Mouse (Mus musculus) layer of hippocampus, adult 9-11 months (tissue): ENCODE data around the gene Serpina3i.

Source experiments
- DNase-seq: peaks from one replicate; pipeline ENCODE4 v3.0.0; 2022

The Serpina3i gene

DNA sequence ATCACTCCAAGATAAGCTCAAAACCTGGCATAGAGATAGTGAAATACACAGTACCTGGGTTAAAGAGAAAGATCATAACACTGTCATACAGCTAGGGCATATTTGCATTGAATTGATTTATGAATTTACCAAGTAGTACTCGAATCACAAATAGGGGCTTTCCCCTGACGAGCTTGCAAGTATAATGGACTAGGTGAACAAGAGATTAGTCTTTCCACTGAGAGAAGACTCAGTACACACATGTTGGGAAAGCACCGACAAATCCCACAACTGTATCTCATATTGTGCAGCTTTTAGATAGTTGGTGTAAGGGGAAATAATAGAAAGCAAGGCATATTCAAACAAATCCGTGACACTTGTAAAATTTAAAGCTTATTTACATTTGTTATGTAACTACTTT lies 43.1 kb downstream of the Serpina3i start:
- no peak for DNase-seq

DNA sequence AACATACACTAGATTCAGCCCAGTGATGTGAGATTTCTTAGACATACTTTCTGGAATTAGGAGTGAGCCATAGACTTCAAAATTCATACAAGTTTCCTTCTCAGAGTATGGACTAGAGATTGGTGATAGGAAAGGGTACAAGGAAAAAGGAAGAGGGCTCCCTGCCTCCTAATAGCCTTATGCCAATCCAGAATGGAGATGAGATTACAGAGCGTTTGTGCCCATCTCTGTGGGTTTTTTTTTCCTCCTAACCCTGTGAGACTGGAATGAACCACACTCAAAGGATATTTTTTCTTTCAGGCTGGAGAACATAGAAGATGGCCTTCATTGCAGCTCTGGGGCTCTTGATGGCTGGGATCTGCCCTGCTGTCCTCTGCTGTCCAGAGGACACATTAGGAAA lies 51.3 kb downstream of the Serpina3i start, which contains the start of gene Serpina3j:
Serpina3j (plus strand) TSS at position 301 of the 400 bp plus-strand sequence.
- no peak for DNase-seq
